Mouse (Mus musculus) gastrocnemius, adult 2 months (tissue): ENCODE measurements around the gene Top2a. TPM values are rescaled to one million over a fixed set of nuclear protein-coding genes. Genes with fewer than 3 reads are reported as not detected.

Experiments used
- DNase-seq: peaks from one replicate; pipeline ENCODE4 v3.0.0; 2022
- H3K27ac ChIP-seq: fragments of 200-600 bp; 2 replicates; pipeline ENCODE4 v1.8.1; 2022; ENCODE audit warnings: mild to moderate bottlenecking
- H3K4me3 ChIP-seq: fragments of 200-600 bp; 2 replicates; pipeline ENCODE4 v1.8.1; 2022; ENCODE audit warnings: mild to moderate bottlenecking, moderate library complexity
- CTCF ChIP-seq: fragments of 200-600 bp; IDR thresholded peaks from 2 replicates; pipeline ENCODE4 v1.8.1; 2022; ENCODE audit warnings: antibody characterized with exemption, mild to moderate bottlenecking, moderate library complexity
- intact Hi-C: fragments of 180-260 bp; cut with DNase I; formaldehyde crosslinking; loops from one replicate; pipeline ENCODE4 v1.15.1; 2025
- total RNA-seq, 2 experiments: library from RNA; stranded (reverse); gene quantifications; 2 replicates each; pipeline ENCODE4 v1.2.3; 2021

Top2a gene
- total RNA-seq, 2 experiments from 2014 or later: 0.11 to 0.18 TPM

DNA sequence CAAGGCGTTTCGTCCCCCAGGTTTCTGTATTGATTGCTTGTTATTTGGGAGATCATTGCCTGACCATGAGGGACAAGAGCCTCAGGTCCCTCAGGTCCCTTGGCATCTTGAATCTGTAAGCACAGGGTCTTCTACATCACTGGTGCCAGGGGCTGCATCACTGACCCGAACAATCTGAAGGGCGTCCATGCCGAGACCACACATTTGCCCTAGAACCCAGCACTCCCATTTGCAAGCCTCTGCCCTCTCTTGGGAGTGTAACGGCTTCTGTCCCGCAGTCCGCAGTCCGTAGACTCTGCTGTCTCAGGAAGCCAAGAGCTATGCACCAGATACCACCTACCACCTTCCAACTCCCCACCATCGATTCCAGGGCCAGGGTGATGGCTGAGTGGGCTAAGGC is 67.6 kb downstream of the Top2a start:
- TF ChIP-seq CTCF: no peak
- intact Hi-C loops: no loop called here
- DNase-seq: no peak
- H3K4me3 ChIP-seq: no peak overlapping the region
- H3K27ac ChIP-seq: no peak overlapping the region

DNA sequence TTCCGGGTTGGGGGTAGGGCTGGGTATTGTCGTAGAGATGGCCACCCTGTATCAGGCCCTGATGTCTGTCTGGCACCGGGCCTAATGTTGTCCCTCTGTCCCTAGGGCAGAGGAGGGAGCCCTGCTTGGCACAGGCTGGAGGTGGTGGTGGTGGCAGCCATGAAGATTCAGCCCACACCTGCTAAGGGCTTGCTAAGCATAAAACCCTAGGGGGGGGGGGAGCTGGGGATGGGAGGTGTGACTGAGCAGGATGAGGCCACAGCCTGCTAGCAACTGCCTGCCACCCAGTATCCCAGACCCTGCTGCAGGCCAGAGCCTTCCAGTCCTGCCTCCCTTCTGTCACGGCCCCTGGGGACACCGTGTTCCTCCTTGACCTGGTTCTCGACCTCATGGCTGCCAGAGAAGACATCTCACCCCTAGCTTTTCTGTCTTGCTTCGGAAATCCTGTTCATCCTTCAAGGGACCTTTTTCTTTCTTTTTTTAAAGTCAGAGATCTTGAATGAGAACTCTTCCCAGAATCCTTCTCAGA is 68.2 kb downstream of the Top2a start:
- intact Hi-C loops: no loop called here
- H3K27ac ChIP-seq: peak overlapping the region; percentile 67; the same call in 1 of the 2 replicates
- DNase-seq: peak; percentile 63
- TF ChIP-seq CTCF: no peak
- H3K4me3 ChIP-seq: no peak overlapping the region

DNA sequence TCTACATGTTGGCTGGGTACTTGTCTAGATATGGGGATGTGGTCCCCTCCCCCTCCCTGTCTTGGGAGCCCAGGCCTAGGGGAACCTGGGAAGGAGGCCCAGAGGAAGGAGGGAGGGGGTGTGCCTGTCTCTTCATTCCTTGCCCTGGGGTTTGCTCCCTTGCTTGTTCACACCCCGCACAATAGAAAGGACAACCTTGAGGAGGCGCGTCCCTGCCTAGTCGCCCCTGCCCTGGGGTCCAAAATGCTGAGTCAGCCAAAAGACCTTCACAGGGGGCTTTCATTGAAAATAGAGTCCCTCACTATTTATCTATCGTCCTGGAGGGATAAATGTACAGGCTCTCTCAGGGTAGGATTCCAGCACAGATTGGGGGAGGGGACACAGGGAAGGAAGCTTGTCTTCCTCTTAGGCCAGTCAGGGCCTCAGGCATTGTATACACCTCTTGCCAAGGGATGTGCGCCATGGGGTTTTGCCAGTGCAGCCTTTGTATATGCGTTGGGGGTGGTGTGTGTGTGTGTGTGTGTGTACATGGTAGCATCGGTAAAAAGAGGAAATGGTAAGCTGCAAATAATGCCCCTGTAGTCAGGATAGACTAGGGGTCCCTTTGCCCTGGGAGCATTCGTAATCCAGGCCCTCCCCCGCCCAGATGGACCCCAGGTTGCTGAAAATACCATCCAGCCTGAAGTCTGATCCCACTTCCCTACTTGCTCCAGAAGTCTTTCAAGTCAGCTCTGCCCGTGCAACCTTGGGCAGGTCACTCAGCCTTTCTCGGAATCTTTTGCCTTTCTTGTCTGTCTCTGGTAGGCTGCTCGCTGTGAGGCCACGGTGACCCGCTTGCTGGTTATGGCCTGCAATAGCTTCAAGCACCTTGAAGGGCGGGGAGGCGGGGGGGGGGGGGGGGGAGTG is 68.9 kb downstream of the Top2a start:
- peak overlapping the region; percentile 67 for H3K27ac ChIP-seq
- no peak for DNase-seq
- no peak for TF ChIP-seq CTCF
- intact Hi-C loops: no loop called here
- H3K4me3 ChIP-seq: peak overlapping the region; percentile 36

DNA sequence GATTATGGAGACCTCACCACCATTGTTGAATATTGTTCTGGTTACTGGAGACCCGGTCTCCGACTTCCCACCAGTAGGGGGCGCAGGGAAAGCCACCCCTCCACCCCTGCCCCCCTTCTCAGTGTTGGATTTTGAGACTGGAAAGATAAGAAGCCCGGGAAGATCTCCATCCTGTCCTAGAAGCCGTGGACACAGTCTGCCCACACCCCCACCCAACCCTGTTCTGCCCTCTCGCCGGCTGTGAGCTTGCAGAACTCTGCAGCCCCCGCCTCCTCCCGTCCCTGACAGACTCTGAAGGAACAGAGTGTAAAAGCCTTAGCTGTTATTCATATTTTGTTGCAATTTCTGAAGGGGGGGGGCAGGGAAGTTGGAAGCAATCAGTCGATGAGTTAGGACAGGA is 69.6 kb downstream of the Top2a start:
- peak; percentile 90 for TF ChIP-seq CTCF
- Histone ChIP-seq H3K4me3 (peak overlapping the region; percentile 36), H3K27ac (peak overlapping the region; percentile 67)
- DNase-seq: peak; percentile 82
- intact Hi-C loops: no loop called here

GRCm38 (mm10) chr11:98953835-98954320 is 70.1 kb downstream of the Top2a start:
- TF ChIP-seq CTCF: no peak
- intact Hi-C loops: no loop called here
- peak overlapping the region; percentile 67 for H3K27ac ChIP-seq
- H3K4me3 ChIP-seq: peak overlapping the region; percentile 36; the same call in 1 of the 2 replicates
- DNase-seq: no peak

- Histone ChIP-seq H3K27ac (0 out of 2 replicates have a peak overlapping the region, but pooled peaks have one; percentile 6), H3K4me3 (no peak overlapping the region)
- DNase-seq: no peak
- no peak for TF ChIP-seq CTCF
- intact Hi-C loops: no loop called here
Observed at GRCm38 (mm10) chr11:98953361-98953760, 70.6 kb downstream of the Top2a start.

GRCm38 (mm10) chr11:98952736-98953135 is 71.3 kb downstream of the Top2a start:
- H3K27ac ChIP-seq: peak overlapping the region; percentile 89
- TF ChIP-seq CTCF: no peak
- H3K4me3 ChIP-seq: no peak overlapping the region
- no peak for DNase-seq
- intact Hi-C loops: no loop called here

- H3K27ac ChIP-seq: peak overlapping the region; percentile 89
- DNase-seq: no peak
- intact Hi-C loops: no loop called here
Observed at GRCm38 (mm10) chr11:98952111-98952510, 71.9 kb downstream of the Top2a start.

DNA sequence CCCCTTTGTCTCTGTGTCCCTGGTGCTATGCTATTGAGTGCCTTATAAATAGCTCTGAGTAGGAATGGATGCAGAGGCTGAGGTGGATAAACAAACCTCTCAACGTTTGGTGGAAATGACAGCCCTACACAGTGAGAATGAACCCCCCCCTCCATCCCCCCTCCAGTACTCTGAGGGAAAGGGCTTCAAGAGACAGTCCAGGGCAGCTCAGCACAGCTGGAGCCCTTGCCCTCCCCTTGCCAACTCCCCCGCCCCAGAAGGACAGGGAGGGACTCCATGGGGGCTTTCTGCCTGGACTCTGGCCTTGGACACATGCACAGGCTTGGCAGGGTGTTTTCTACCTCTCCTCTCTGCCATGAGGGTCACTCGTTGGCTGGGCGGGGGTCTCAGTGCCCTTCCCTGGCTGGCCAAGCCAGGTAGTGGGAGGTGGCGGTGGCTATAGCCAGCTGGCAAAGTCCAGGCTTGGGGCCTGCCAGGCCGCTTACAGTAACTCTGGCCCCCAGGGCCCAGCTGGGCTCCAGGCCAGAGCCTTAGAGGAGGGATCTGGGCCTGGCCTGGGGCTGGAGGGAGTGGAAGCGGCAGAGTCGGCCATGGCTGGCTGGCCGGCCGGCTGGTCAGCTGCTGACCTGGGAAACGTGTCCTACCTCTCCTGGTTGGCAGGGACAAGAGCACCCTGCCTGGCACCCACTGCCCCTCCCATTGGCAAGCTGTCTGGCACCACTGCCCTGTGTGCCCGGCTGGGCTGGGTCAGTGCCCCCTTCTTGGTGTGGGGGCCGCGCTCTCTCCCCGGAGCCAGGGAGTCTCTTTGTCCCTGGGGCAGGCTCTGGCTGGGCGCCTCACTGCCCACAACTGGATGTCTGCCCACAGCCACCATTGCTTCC is 72.7 kb downstream of the Top2a start:
- Histone ChIP-seq H3K4me3 (peak overlapping the region; percentile 61), H3K27ac (peak overlapping the region; percentile 89)
- intact Hi-C loops: no loop called here
- TF ChIP-seq CTCF: no peak
- peak; percentile 98 for DNase-seq

More at GRCm38 (mm10) chr11:98952111-98952510, 71.9 kb downstream of the Top2a start:
- H3K4me3 ChIP-seq: no peak overlapping the region; the same call in 1 of the 2 replicates
- no peak for TF ChIP-seq CTCF

- peak overlapping the region; percentile 61 for H3K4me3 ChIP-seq
- peak overlapping the region; percentile 89 for H3K27ac ChIP-seq
- intact Hi-C loops: no loop called here
- no peak for DNase-seq
- no peak for TF ChIP-seq CTCF
Observed at GRCm38 (mm10) chr11:98950484-98950883, 73.5 kb downstream of the Top2a start.

GRCm38 (mm10) chr11:98949958-98950460 is 74.0 kb downstream of the Top2a start:
- peak overlapping the region; percentile 89 for H3K27ac ChIP-seq
- intact Hi-C loops: no loop called here
- peak overlapping the region; percentile 61 for H3K4me3 ChIP-seq
- TF ChIP-seq CTCF: no peak
- peak; percentile 87 for DNase-seq
